8 mouse cellular contexts compared by ENCODE assay signal in genomic region chr10:4333319-4333718, GRCm38 (mm10). TPM values are rescaled to one million over a fixed set of nuclear protein-coding genes. Genes with fewer than 3 reads are reported as not detected.
A peak's percentile ranks its signal among the peaks of the same experiment; 100 is the strongest.
DNase-seq lines count a peak whose midpoint lies in the region; ATAC-seq lines count a peak whose summit lies in the region.

No protein-coding gene starts in this region.

- no peak overlapping the region for H3K9ac ChIP-seq in forebrain, embryonic 16.5 days (replicated peaks; ENCODE audit: low read depth, low read length)

- no peak overlapping the region for H3K27ac ChIP-seq in forebrain, embryonic 16.5 days (ENCODE audit: low read length)

- peak; percentile 36 for ATAC-seq in cerebellum, adult (ENCODE audit: insufficient number of reproducible peaks, low FRiP score, low TSS enrichment)
- ATAC-seq in forebrain, embryonic 16.5 days, result peak; percentile 55; the same call in 1 of the 2 replicates

- peak; percentile 33 to 38 for DNase-seq in adrenal gland, adult 18-20 months (ENCODE audit: low spot score in 2 of 2)
- no peak for DNase-seq in adrenal gland, postnatal 4 days (ENCODE audit: low spot score in 2 of 2)
- peak; percentile 69 for DNase-seq in heart, postnatal 4 days
- DNase-seq in layer of hippocampus, postnatal 10 days (ENCODE audit: low spot score in 2 of 2), result peak; percentile 60 to 63
- peak; percentile 62 for DNase-seq in lung, postnatal 25 days (ENCODE audit: low spot score)
- peak; percentile 45 for DNase-seq in right cerebral cortex, postnatal 4 days

- peaks cover 7% of the 10 kb centered on the region for H3K4me1 ChIP-seq in forebrain, embryonic 16.5 days (replicated peaks; ENCODE audit: control insufficient read depth, insufficient read depth, low read length)

- WGBS in forebrain, embryonic 16.5 days, result 5% methylated on average over 8 of the region's 8 CpGs

- no peaks in the 10 kb centered on the region for H3K9me3 ChIP-seq in forebrain, embryonic 16.5 days (ENCODE audit: control insufficient read depth, low read length)

- no peak overlapping the region for H3K4me3 ChIP-seq in forebrain, embryonic 16.5 days (replicated peaks; ENCODE audit: low read length)

- H3K27me3 ChIP-seq in forebrain, embryonic 16.5 days (replicated peaks; ENCODE audit: control insufficient read depth, insufficient read depth, low read length), result no peaks in the 10 kb centered on the region; the same call in 1 of the 2 replicates

- peak overlapping the region; percentile 54; the same call in 1 of the 2 replicates for H3K4me2 ChIP-seq in forebrain, embryonic 16.5 days (ENCODE audit: low read length)

- no peaks in the 10 kb centered on the region for H3K36me3 ChIP-seq in forebrain, embryonic 16.5 days (ENCODE audit: control insufficient read depth, insufficient read depth)

RNA-seq across cellular contexts. Expression of gene Zbtb2, which starts 54.6 kb away (rescaled TPM):
- total RNA-seq in adrenal gland, adult 18-20 months (2021), result 10 to 100 TPM; 12.1 to 13.5 TPM
- total RNA-seq in adrenal gland, postnatal 4 days (2021), result 10 to 100 TPM; 11.1 to 13.4 TPM
- polyA plus RNA-seq in forebrain, embryonic 16.5 days (2015; fragmentation: Nextera tagmentation; extraction: Ambion mirVana), result 17.9 and 19.3 TPM in 2 replicates
- total RNA-seq in heart, postnatal 4 days (2021), result 10 to 100 TPM; 10.6 to 10.9 TPM
- total RNA-seq in layer of hippocampus, postnatal 10 days (2021), result 10 to 100 TPM; 10.8 to 12.0 TPM

Comparison
In these comparisons a context has a peak if more than half of its experiments do, and no peak if none do; other contexts are left out.
1. DNase-seq: peak in adrenal gland, adult 18-20 months (2 of 2), heart, postnatal 4 days (single experiment), layer of hippocampus, postnatal 10 days (2 of 2), lung, postnatal 25 days (single experiment) and right cerebral cortex, postnatal 4 days (single experiment); none in adrenal gland, postnatal 4 days (0 of 2).